Mouse (Mus musculus): Measurements from ENCODE around the gene Ino80e. TPM values are rescaled to one million over a fixed set of nuclear protein-coding genes. Genes with fewer than 3 reads are reported as not detected.

Gene Ino80e
- polyA plus RNA-seq, 2 experiments from 2014 or later: 53.9 to 55.7 TPM

- ATAC-seq: no peak
Measured at GRCm38 (mm10) chr7:126808703-126809455, 53.3 kb downstream of the Ino80e start.

- no peak for ATAC-seq
Measured at GRCm38 (mm10) chr7:126807405-126807804, 54.8 kb downstream of the Ino80e start.

- ATAC-seq: no peak
Measured at GRCm38 (mm10) chr7:126806956-126807355, 55.2 kb downstream of the Ino80e start.

- ATAC-seq: no peak
Measured at GRCm38 (mm10) chr7:126803751-126804150, 58.4 kb downstream of the Ino80e start.

GRCm38 (mm10) chr7:126803181-126803580 lies 59.0 kb downstream of the Ino80e start:
- no peak for ATAC-seq

- ATAC-seq: no peak
Measured at GRCm38 (mm10) chr7:126802134-126802889, 59.9 kb downstream of the Ino80e start.

- no peak for ATAC-seq
Measured at GRCm38 (mm10) chr7:126801057-126801422, 61.1 kb downstream of the Ino80e start.

Other genes with a start within 250 kb of the Ino80e start
- gene Nupr1, start 231.5 kb downstream of the Ino80e start, polyA plus RNA-seq (2017; shearing (Covaris generic)): under 1 TPM in 1 of 2 experiments, not detected in 1; 0.42 TPM
- gene Sgf29, start 213.1 kb downstream of the Ino80e start, polyA plus RNA-seq (2017; shearing (Covaris generic)): 100 to 1,000 TPM in 1 of 2 experiments, 10 to 100 TPM in 1; 93.1 to 113 TPM
- 1 to 10 TPM in 1 of 2 experiments, under 1 TPM in 1; 0.82 to 1.3 TPM for gene Sult1a1, start 185.9 kb downstream of the Ino80e start, polyA plus RNA-seq (2017; shearing (Covaris generic))
- 100 to 1,000 TPM in 1 of 2 experiments, 10 to 100 TPM in 1; 82.6 to 175 TPM for gene Bola2, start 167.0 kb downstream of the Ino80e start, polyA plus RNA-seq (2017; shearing (Covaris generic))
- 10 to 100 TPM; 10.6 to 21.4 TPM for gene Slx1b, start 166.6 kb downstream of the Ino80e start, polyA plus RNA-seq (2017; shearing (Covaris generic))
- gene Coro1a, start 154.6 kb downstream of the Ino80e start, polyA plus RNA-seq (2017; shearing (Covaris generic)): 1,000 to 10,000 TPM; 2,251 to 2,782 TPM
- gene Mapk3, start 102.8 kb downstream of the Ino80e start, polyA plus RNA-seq (2017; shearing (Covaris generic)): 10 to 100 TPM; 16.9 to 17.8 TPM
- 10 to 100 TPM; 13.9 to 17.4 TPM for gene Gdpd3, start 96.0 kb downstream of the Ino80e start, polyA plus RNA-seq (2017; shearing (Covaris generic))
- gene Ypel3, start 85.4 kb downstream of the Ino80e start, polyA plus RNA-seq (2017; shearing (Covaris generic)): 10 to 100 TPM; 58.4 to 83.8 TPM
- gene Tbx6, start 80.9 kb downstream of the Ino80e start, polyA plus RNA-seq (2017; shearing (Covaris generic)): 1 to 10 TPM; 5.9 to 7.5 TPM
- gene Ppp4c, start 69.9 kb downstream of the Ino80e start, polyA plus RNA-seq (2017; shearing (Covaris generic)): 100 to 1,000 TPM; 139 to 140 TPM
- gene Fam57b, start 64.7 kb downstream of the Ino80e start, polyA plus RNA-seq (2017; shearing (Covaris generic)): not detected
- gene 4930451I11Rik, start 30.7 kb downstream of the Ino80e start, polyA plus RNA-seq (2017; shearing (Covaris generic)): not detected
- not detected for gene Doc2a, start 15.0 kb downstream of the Ino80e start, polyA plus RNA-seq (2017; shearing (Covaris generic))
- 10 to 100 TPM; 12.7 to 20.6 TPM for gene Hirip3, start 405 bp downstream of the Ino80e start, polyA plus RNA-seq (2017; shearing (Covaris generic))
- 10 to 100 TPM; 15.3 to 15.6 TPM for gene Taok2, start 22.3 kb upstream of the Ino80e start, polyA plus RNA-seq (2017; shearing (Covaris generic))
- gene Tmem219, start 60.5 kb upstream of the Ino80e start, polyA plus RNA-seq (2017; shearing (Covaris generic)): 10 to 100 TPM; 40.2 to 53.2 TPM
- gene Kctd13, start 66.5 kb upstream of the Ino80e start, polyA plus RNA-seq (2017; shearing (Covaris generic)): 1 to 10 TPM; 5.5 to 8.9 TPM
- gene Asphd1, start 87.2 kb upstream of the Ino80e start, polyA plus RNA-seq (2017; shearing (Covaris generic)): under 1 TPM; 0.48 to 0.51 TPM
- gene Sez6l2, start 88.2 kb upstream of the Ino80e start, polyA plus RNA-seq (2017; shearing (Covaris generic)): 1 to 10 TPM; 1.5 to 1.8 TPM
- 100 to 1,000 TPM; 121 to 152 TPM for gene Cdipt, start 113.5 kb upstream of the Ino80e start, polyA plus RNA-seq (2017; shearing (Covaris generic))
- gene Cdiptos, start 113.7 kb upstream of the Ino80e start, polyA plus RNA-seq (2017; shearing (Covaris generic)): 1 to 10 TPM in 1 of 2 experiments, under 1 TPM in 1; 0.32 to 1.1 TPM
- gene Mvp, start 152.2 kb upstream of the Ino80e start, polyA plus RNA-seq (2017; shearing (Covaris generic)): 10 to 100 TPM; 13.7 to 20.9 TPM
- gene Pagr1b, start 154.1 kb upstream of the Ino80e start, polyA plus RNA-seq (2017; shearing (Covaris generic)): 1 to 10 TPM; 1.3 to 2.4 TPM
- gene Pagr1a, start 155.0 kb upstream of the Ino80e start, polyA plus RNA-seq (2017; shearing (Covaris generic)): 10 to 100 TPM; 49.2 to 70.1 TPM
- gene Gm42742, start 158.7 kb upstream of the Ino80e start, polyA plus RNA-seq (2017; shearing (Covaris generic)): 10 to 100 TPM; 12.5 to 49.1 TPM
- gene Prrt2, start 158.8 kb upstream of the Ino80e start, polyA plus RNA-seq (2017; shearing (Covaris generic)): 1 to 10 TPM; 2.6 to 3.3 TPM
- gene Maz, start 164.7 kb upstream of the Ino80e start, polyA plus RNA-seq (2017; shearing (Covaris generic)): 10 to 100 TPM; 14.5 to 18.4 TPM
- 10 to 100 TPM; 13.9 to 20.5 TPM for gene Kif22, start 180.1 kb upstream of the Ino80e start, polyA plus RNA-seq (2017; shearing (Covaris generic))
- under 1 TPM in 1 of 2 experiments, not detected in 1; 0.81 TPM for gene Zg16, start 225.0 kb upstream of the Ino80e start, polyA plus RNA-seq (2017; shearing (Covaris generic))
- gene AI467606, start 229.0 kb upstream of the Ino80e start, polyA plus RNA-seq (2017; shearing (Covaris generic)): 100 to 1,000 TPM; 274 to 321 TPM